Mouse (Mus musculus): ENCODE measurements around the gene Chka.

The Chka gene

GRCm38 (mm10) chr19:3846676-3847604 is 4.6 kb upstream of the Chka start:
- no peak for DNase-seq (ENCODE audit: low spot score)

GRCm38 (mm10) chr19:3847711-3848110 is 3.9 kb upstream of the Chka start:
- DNase-seq (ENCODE audit: low spot score) = no peak

- no peak for DNase-seq (ENCODE audit: low spot score)
Measured at GRCm38 (mm10) chr19:3848207-3848808, 3.3 kb upstream of the Chka start.

- DNase-seq (ENCODE audit: low spot score) = no peak
Measured at GRCm38 (mm10) chr19:3849251-3849650, 2.3 kb upstream of the Chka start.

- DNase-seq (ENCODE audit: low spot score) = no peak
Measured at GRCm38 (mm10) chr19:3850076-3850475, 1.5 kb upstream of the Chka start.

GRCm38 (mm10) chr19:3850847-3851469 is 615 bp upstream of the Chka start:
- DNase-seq (ENCODE audit: low spot score) = no peak

- no peak for DNase-seq (ENCODE audit: low spot score)
Measured at GRCm38 (mm10) chr19:3851979-3852681, 557 bp downstream of the Chka start.

- DNase-seq (ENCODE audit: low spot score) = no peak
Measured at GRCm38 (mm10) chr19:3853121-3853520, 1.5 kb downstream of the Chka start.

- DNase-seq (ENCODE audit: low spot score) = peak; percentile 17
Measured at GRCm38 (mm10) chr19:3853891-3854290, 2.3 kb downstream of the Chka start.

- no peak for DNase-seq (ENCODE audit: low spot score)
Measured at GRCm38 (mm10) chr19:3855091-3855490, 3.5 kb downstream of the Chka start.

GRCm38 (mm10) chr19:3855601-3856000 is 4.0 kb downstream of the Chka start:
- no peak for DNase-seq (ENCODE audit: low spot score)

- no peak for DNase-seq (ENCODE audit: low spot score)
Measured at GRCm38 (mm10) chr19:3857220-3857619, 5.6 kb downstream of the Chka start.

GRCm38 (mm10) chr19:3862713-3863112 is 11.1 kb downstream of the Chka start:
- no peak for DNase-seq (ENCODE audit: low spot score)

GRCm38 (mm10) chr19:3864960-3865359 is 13.4 kb downstream of the Chka start:
- DNase-seq (ENCODE audit: low spot score) = no peak

- no peak for DNase-seq (ENCODE audit: low spot score)
Measured at GRCm38 (mm10) chr19:3868290-3868689, 16.7 kb downstream of the Chka start.

- DNase-seq (ENCODE audit: low spot score) = no peak
Measured at GRCm38 (mm10) chr19:3871468-3871867, 19.9 kb downstream of the Chka start.

GRCm38 (mm10) chr19:3872373-3872772 is 20.8 kb downstream of the Chka start:
- DNase-seq (ENCODE audit: low spot score) = no peak

- DNase-seq (ENCODE audit: low spot score) = no peak
Measured at GRCm38 (mm10) chr19:3875045-3875444, 23.5 kb downstream of the Chka start.

- no peak for DNase-seq (ENCODE audit: low spot score)
Measured at GRCm38 (mm10) chr19:3880054-3880848, 28.7 kb downstream of the Chka start.

- DNase-seq (ENCODE audit: low spot score) = no peak
Measured at GRCm38 (mm10) chr19:3882214-3882613, 30.6 kb downstream of the Chka start.

GRCm38 (mm10) chr19:3884325-3884990 is 32.9 kb downstream of the Chka start:
- no peak for DNase-seq (ENCODE audit: low spot score)
